ENCODE assay signal across 10 mouse cellular contexts in genomic region chr11:96967544-96968269, GRCm38 (mm10). TPM values are rescaled to one million over a fixed set of nuclear protein-coding genes. Genes with fewer than 3 reads are reported as not detected.
A peak's percentile ranks its signal among the peaks of the same experiment; 100 is the strongest.
DNase-seq lines count a peak whose midpoint lies in the region; ATAC-seq lines count a peak whose summit lies in the region.
"Had no signal": no experiment of that assay in that cellular context is flagged by ENCODE, and none has a peak within 500 bp of the region (broad histone marks: within the 10 kb centered on the region; RNA-seq: fewer than 3 reads in every experiment).

No protein-coding gene starts in this region.

- intact Hi-C loops in heart, postnatal 14 days (cut with DNase I), result no loop called here

- H3K4me2 ChIP-seq in heart, embryonic 11.5 days, result peak overlapping the region; percentile 41
- H3K4me2 ChIP-seq in midbrain, embryonic 12.5 days (replicated peaks), result no peak overlapping the region
- H3K4me2 ChIP-seq in midbrain, embryonic 14.5 days (ENCODE audit: low read length), result no peak overlapping the region
- 0 out of 2 replicates have a peak overlapping the region, but pooled peaks have one; percentile 22 for H3K4me2 ChIP-seq in intestine, embryonic 16.5 days (ENCODE audit: low read depth, low read length)

- no peak for DNase-seq in heart, postnatal 14 days
- DNase-seq in midbrain, embryonic 14.5 days, result no peak
- peak; percentile 40 for DNase-seq in splenic B cell, adult 2 months (ENCODE audit: low read depth, low spot score)
- DNase-seq in layer of hippocampus, adult 8-10 months (ENCODE audit: low spot score in 2 of 2), result no peak
- DNase-seq in embryo, embryonic 10.5 days (ENCODE audit: low spot score), result no peak

- no peaks in the 10 kb centered on the region for H3K9me3 ChIP-seq in heart, embryonic 11.5 days (replicated peaks; ENCODE audit: control insufficient read depth, low read length)
- H3K9me3 ChIP-seq in midbrain, embryonic 12.5 days, result no peaks in the 10 kb centered on the region
- no peaks in the 10 kb centered on the region for H3K9me3 ChIP-seq in midbrain, embryonic 14.5 days (ENCODE audit: control insufficient read depth, low read length)
- H3K9me3 ChIP-seq in intestine, embryonic 16.5 days (ENCODE audit: control insufficient read depth, low read length), result no peaks in the 10 kb centered on the region

- peak overlapping the region; percentile 91 for H3K27ac ChIP-seq in heart, embryonic 11.5 days (ENCODE audit: low read depth, low read length)
- peak overlapping the region; percentile 30; the same call in 1 of the 2 replicates for H3K27ac ChIP-seq in midbrain, embryonic 12.5 days (replicated peaks)
- no peak overlapping the region for H3K27ac ChIP-seq in midbrain, embryonic 14.5 days (replicated peaks; ENCODE audit: low read depth, low read length)
- peak overlapping the region; percentile 59 for H3K27ac ChIP-seq in intestine, embryonic 16.5 days (ENCODE audit: low read length)

- ATAC-seq in heart, embryonic 11.5 days (replicated peaks; ENCODE audit: insufficient number of reproducible peaks, low FRiP score, low TSS enrichment), result no peak
- ATAC-seq in midbrain, embryonic 12.5 days (ENCODE audit: low FRiP score, low read depth), result no peak
- no peak for ATAC-seq in midbrain, embryonic 14.5 days (ENCODE audit: low FRiP score, low TSS enrichment)
- no peak for ATAC-seq in intestine, embryonic 16.5 days

- no peak overlapping the region for H3K4me3 ChIP-seq in heart, embryonic 11.5 days (ENCODE audit: low read depth, low read length)
- no peak overlapping the region for H3K4me3 ChIP-seq in midbrain, embryonic 12.5 days
- H3K4me3 ChIP-seq in midbrain, embryonic 14.5 days (replicated peaks; ENCODE audit: low read depth, low read length), result no peak overlapping the region
- H3K4me3 ChIP-seq in intestine, embryonic 16.5 days (ENCODE audit: low read length), result no peak overlapping the region; the same call in 1 of the 2 replicates

- H3K36me3 ChIP-seq in heart, embryonic 11.5 days (ENCODE audit: control insufficient read depth, insufficient read depth, low read length), result no peaks in the 10 kb centered on the region
- peaks cover 9% of the 10 kb centered on the region for H3K36me3 ChIP-seq in midbrain, embryonic 12.5 days
- H3K36me3 ChIP-seq in midbrain, embryonic 14.5 days (ENCODE audit: control insufficient read depth, insufficient read depth, low read length), result peaks cover 4% of the 10 kb centered on the region; the same call in 1 of the 2 replicates
- H3K36me3 ChIP-seq in intestine, embryonic 16.5 days (ENCODE audit: control insufficient read depth, insufficient read depth, low read length), result 0 out of 2 replicates have a peak, but pooled peaks cover 5% of the 10 kb centered on the region
- no peaks in the 10 kb centered on the region for H3K36me3 ChIP-seq in splenic B cell, adult 2 months (ENCODE audit: control insufficient read depth, insufficient read depth, low read length, poor library complexity, severe bottlenecking)

- 54% methylated on average over 11 of the region's 11 CpGs for WGBS in heart, embryonic 11.5 days (ENCODE audit: insufficient replicate concordance)
- 91% methylated on average over 11 of the region's 11 CpGs for WGBS in midbrain, embryonic 12.5 days
- 90% methylated on average over 11 of the region's 11 CpGs for WGBS in midbrain, embryonic 14.5 days
- 72% methylated on average over 11 of the region's 11 CpGs for WGBS in intestine, embryonic 16.5 days

- peaks cover 50% of the 10 kb centered on the region for H3K4me1 ChIP-seq in heart, embryonic 11.5 days (ENCODE audit: control insufficient read depth, insufficient read depth, low read length)
- H3K4me1 ChIP-seq in midbrain, embryonic 12.5 days, result peaks cover 5% of the 10 kb centered on the region; the same call in 1 of the 2 replicates
- H3K4me1 ChIP-seq in midbrain, embryonic 14.5 days (ENCODE audit: control insufficient read depth, insufficient read depth, low read length), result peaks cover 5% of the 10 kb centered on the region; the same call in 1 of the 2 replicates
- H3K4me1 ChIP-seq in intestine, embryonic 16.5 days (ENCODE audit: control insufficient read depth, insufficient read depth, low read length), result peaks cover 41% of the 10 kb centered on the region

- H3K27me3 ChIP-seq in heart, embryonic 11.5 days (ENCODE audit: control insufficient read depth, insufficient read depth, low read length), result no peaks in the 10 kb centered on the region
- no peaks in the 10 kb centered on the region for H3K27me3 ChIP-seq in midbrain, embryonic 12.5 days
- no peaks in the 10 kb centered on the region for H3K27me3 ChIP-seq in midbrain, embryonic 14.5 days (ENCODE audit: control insufficient read depth, insufficient read depth, low read length)
- no peaks in the 10 kb centered on the region for H3K27me3 ChIP-seq in intestine, embryonic 16.5 days (replicated peaks; ENCODE audit: control insufficient read depth, insufficient read depth, low read length)
- H3K27me3 ChIP-seq in splenic B cell, adult 2 months (ENCODE audit: control insufficient read depth, insufficient read depth, low read length, poor library complexity, severe bottlenecking), result no peaks in the 10 kb centered on the region

- peak overlapping the region; percentile 67 for H3K9ac ChIP-seq in heart, embryonic 11.5 days (ENCODE audit: low read depth, low read length)
- H3K9ac ChIP-seq in midbrain, embryonic 12.5 days (replicated peaks), result no peak overlapping the region
- no peak overlapping the region for H3K9ac ChIP-seq in midbrain, embryonic 14.5 days (replicated peaks; ENCODE audit: low read length)
- peak overlapping the region; percentile 9; the same call in 1 of the 2 replicates for H3K9ac ChIP-seq in intestine, embryonic 16.5 days (ENCODE audit: low read depth, low read length)

RNA-seq across cellular contexts. Expression of gene Sp2, which starts 15.1 kb away (rescaled TPM):
- 17.3 and 17.9 TPM in 2 replicates for polyA plus RNA-seq in heart, embryonic 11.5 days (2014; fragmentation: Nextera tagmentation; extraction: Ambion mirVana)
- 10 to 100 TPM; 11.4 to 12.0 TPM for total RNA-seq in heart, postnatal 14 days (2021)
- 23.4 and 25.9 TPM in 2 replicates for polyA plus RNA-seq in midbrain, embryonic 12.5 days (2016; fragmentation: Nextera tagmentation; extraction: Ambion mirVana)
- 12.3 and 17.2 TPM in 2 replicates for polyA plus RNA-seq in midbrain, embryonic 14.5 days (2014; fragmentation: Nextera tagmentation; extraction: Ambion mirVana)
- polyA plus RNA-seq in intestine, embryonic 16.5 days (2015; fragmentation: Nextera tagmentation; extraction: Ambion mirVana), result 13.2 and 13.8 TPM in 2 replicates
- 10 to 100 TPM in 3 of 4 experiments, 1 to 10 TPM in 1; 9.6 to 14.2 (median 11.8) TPM for total RNA-seq in layer of hippocampus, adult 8-10 months (2022)

RNA-seq across cellular contexts. Expression of gene Pnpo, which starts 23.9 kb away (rescaled TPM):
- 63.9 and 68.0 TPM in 2 replicates for polyA plus RNA-seq in heart, embryonic 11.5 days (2014; fragmentation: Nextera tagmentation; extraction: Ambion mirVana)
- total RNA-seq in heart, postnatal 14 days (2021), result 10 to 100 TPM; 14.1 to 15.0 TPM
- polyA plus RNA-seq in midbrain, embryonic 12.5 days (2016; fragmentation: Nextera tagmentation; extraction: Ambion mirVana), result 14.6 and 16.4 TPM in 2 replicates
- polyA plus RNA-seq in midbrain, embryonic 14.5 days (2014; fragmentation: Nextera tagmentation; extraction: Ambion mirVana), result 18.9 and 20.9 TPM in 2 replicates
- polyA plus RNA-seq in intestine, embryonic 16.5 days (2015; fragmentation: Nextera tagmentation; extraction: Ambion mirVana), result 125 and 141 TPM in 2 replicates
- total RNA-seq in layer of hippocampus, adult 8-10 months (2022), result 10 to 100 TPM; 38.1 to 41.5 (median 39.6) TPM

RNA-seq across cellular contexts. Expression of gene Prr15l, which starts 39.8 kb away (rescaled TPM):
- 0.23 and 0.50 TPM in 2 replicates for polyA plus RNA-seq in heart, embryonic 11.5 days (2014; fragmentation: Nextera tagmentation; extraction: Ambion mirVana)
- 1 to 10 TPM in 1 of 2 experiments, under 1 TPM in 1; 0.88 to 1.8 TPM for total RNA-seq in heart, postnatal 14 days (2021)
- polyA plus RNA-seq in midbrain, embryonic 12.5 days (2016; fragmentation: Nextera tagmentation; extraction: Ambion mirVana), result 0.55 and 0.68 TPM in 2 replicates
- polyA plus RNA-seq in midbrain, embryonic 14.5 days (2014; fragmentation: Nextera tagmentation; extraction: Ambion mirVana), result 0.16 and 0.24 TPM in 2 replicates
- 116 and 121 TPM in 2 replicates for polyA plus RNA-seq in intestine, embryonic 16.5 days (2015; fragmentation: Nextera tagmentation; extraction: Ambion mirVana)
- total RNA-seq in layer of hippocampus, adult 8-10 months (2022), result not detected
- total RNA-seq: gastrocnemius, postnatal 14 days; left cerebral cortex, postnatal 10 days had no signal

RNA-seq across cellular contexts. Expression of gene Sp6, which starts 45.5 kb away (rescaled TPM):
- 0.07 and 0.11 TPM in 2 replicates for polyA plus RNA-seq in heart, embryonic 11.5 days (2014; fragmentation: Nextera tagmentation; extraction: Ambion mirVana)
- total RNA-seq in heart, postnatal 14 days (2021), result under 1 TPM; 0.07 to 0.12 TPM
- 0.26 and 0.63 TPM in 2 replicates for polyA plus RNA-seq in midbrain, embryonic 12.5 days (2016; fragmentation: Nextera tagmentation; extraction: Ambion mirVana)
- 0.15 TPM in 1 of 2 replicates, not detected in the other for polyA plus RNA-seq in midbrain, embryonic 14.5 days (2014; fragmentation: Nextera tagmentation; extraction: Ambion mirVana)
- polyA plus RNA-seq in intestine, embryonic 16.5 days (2015; fragmentation: Nextera tagmentation; extraction: Ambion mirVana), result not detected in 2 replicates
- 1 to 10 TPM in 3 of 4 experiments, under 1 TPM in 1; 0.83 to 1.7 (median 1.5) TPM for total RNA-seq in layer of hippocampus, adult 8-10 months (2022)

RNA-seq across cellular contexts. Expression of gene Cdk5rap3, which starts 51.4 kb away (rescaled TPM):
- polyA plus RNA-seq in heart, embryonic 11.5 days (2014; fragmentation: Nextera tagmentation; extraction: Ambion mirVana), result 52.5 and 60.2 TPM in 2 replicates
- total RNA-seq in heart, postnatal 14 days (2021), result 10 to 100 TPM; 22.3 to 23.3 TPM
- polyA plus RNA-seq in midbrain, embryonic 12.5 days (2016; fragmentation: Nextera tagmentation; extraction: Ambion mirVana), result 107 and 116 TPM in 2 replicates
- polyA plus RNA-seq in midbrain, embryonic 14.5 days (2014; fragmentation: Nextera tagmentation; extraction: Ambion mirVana), result 85.2 and 90.2 TPM in 2 replicates
- polyA plus RNA-seq in intestine, embryonic 16.5 days (2015; fragmentation: Nextera tagmentation; extraction: Ambion mirVana), result 68.1 and 70.1 TPM in 2 replicates
- total RNA-seq in layer of hippocampus, adult 8-10 months (2022), result 10 to 100 TPM; 33.9 to 49.1 (median 44.8) TPM

Comparison
In these comparisons a context has a peak if more than half of its experiments do, and no peak if none do; other contexts are left out.
1. H3K4me2 ChIP-seq: peak in heart, embryonic 11.5 days (single experiment) and intestine, embryonic 16.5 days (single experiment); none in midbrain, embryonic 12.5 days (single experiment) and midbrain, embryonic 14.5 days (single experiment).
2. H3K9ac ChIP-seq: peak in heart, embryonic 11.5 days (single experiment) and intestine, embryonic 16.5 days (single experiment); none in midbrain, embryonic 12.5 days (single experiment) and midbrain, embryonic 14.5 days (single experiment).
3. RNA of gene Prr15l, which starts 39.8 kb away (polyA plus RNA-seq): 116 to 121 TPM in intestine, embryonic 16.5 days; 0.55 to 0.68 TPM in midbrain, embryonic 12.5 days, 0.23 to 0.50 TPM in heart, embryonic 11.5 days and 0.16 to 0.24 TPM in midbrain, embryonic 14.5 days; every median in the first group is over 10 times any median in the second.